Mouse (Mus musculus) Patski (cell line): Measurements from ENCODE around the gene Tmem116. TPM values are rescaled to one million over a fixed set of nuclear protein-coding genes. Genes with fewer than 3 reads are reported as not detected.
"Not testable (repeated sequence)": the region's sequence is repeated elsewhere in the genome, so short reads cannot be mapped to it uniquely, and the experiment has no call there.

Experiments used
- ATAC-seq: fragments of 100-300 bp; one replicate; pipeline ENCODE4 v1.8.0; 2021
- CTCF ChIA-PET: fragments of 350-600 bp; sonication (Branson Sonifier 250); formaldehyde crosslinking; loops from one replicate; lab custom pipeline; 2022; ENCODE audit warnings: inconsistent platforms; lab: Charles Lee
- POLR2A ChIA-PET: fragments of 350-600 bp; sonication (Branson Sonifier 250); formaldehyde crosslinking; loops from one replicate; lab custom pipeline; 2022; ENCODE audit warnings: antibody characterized with exemption, inconsistent platforms; lab: Charles Lee
- DNase-seq: peaks from one replicate; pipeline ENCODE4 v3.0.0-alpha.2; 2011; ENCODE audit warnings: low read depth, low spot score
- H3K27me3 ChIP-seq: fragments of 371-371 bp; one replicate; pipeline ENCODE4 v1.5.1; 2021
- CTCF ChIP-seq: fragments of 100-300 bp; IDR thresholded peaks from one replicate; pipeline ENCODE4 v1.5.1; 2021
- in situ Hi-C: fragments of 300-500 bp; cut with MboI; formaldehyde crosslinking; loops from 3 replicates; pipeline ENCODE4 v1.11.1; 2018; ENCODE audit warnings: low pct_unique_long_range_greater_than_20kb, mixed read lengths
- polyA plus RNA-seq: library from polyadenylated mRNA; unstranded; gene quantifications from one replicate; pipeline ENCODE4 v1.2.3, GENCODE M21; 2021

Gene Tmem116
- polyA plus RNA-seq, 1 experiment from 2014 or later = 2.8 TPM

DNA sequence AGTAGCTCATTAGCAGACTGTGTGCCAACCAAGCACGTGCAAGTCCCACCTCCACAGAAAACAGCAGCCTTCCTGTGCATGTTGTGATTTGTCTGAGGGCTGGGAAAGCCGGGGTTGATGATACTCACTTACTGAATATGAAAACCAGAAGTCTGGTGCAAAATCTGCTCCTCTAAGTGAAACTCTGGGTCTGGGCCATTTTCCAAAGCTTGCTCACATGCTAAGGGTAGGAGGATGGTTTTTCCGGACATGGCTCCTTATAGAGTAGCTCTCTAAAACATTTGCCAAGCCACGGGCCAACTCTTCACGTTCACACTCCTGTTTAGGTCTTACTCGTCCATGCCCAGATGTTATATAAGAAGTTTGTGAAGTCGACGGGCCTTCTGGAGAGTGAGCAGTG lies 41.6 kb downstream of the Tmem116 start:
- ATAC-seq (no peak), DNase-seq (no peak)
- no peak for TF ChIP-seq CTCF
- CTCF ChIA-PET = interaction anchor here (3.6 kb wide), 1 partner anchor 15 kb away, joined by 21 read pairs; no protein-coding TSS in a partner anchor
- in situ Hi-C loops = loop anchor here (25.0 kb wide), 1 partner anchor 531 kb away; no protein-coding TSS in a partner anchor
- POLR2A ChIA-PET = no interaction called here
- no peaks in the 10 kb centered on the region for H3K27me3 ChIP-seq

DNA sequence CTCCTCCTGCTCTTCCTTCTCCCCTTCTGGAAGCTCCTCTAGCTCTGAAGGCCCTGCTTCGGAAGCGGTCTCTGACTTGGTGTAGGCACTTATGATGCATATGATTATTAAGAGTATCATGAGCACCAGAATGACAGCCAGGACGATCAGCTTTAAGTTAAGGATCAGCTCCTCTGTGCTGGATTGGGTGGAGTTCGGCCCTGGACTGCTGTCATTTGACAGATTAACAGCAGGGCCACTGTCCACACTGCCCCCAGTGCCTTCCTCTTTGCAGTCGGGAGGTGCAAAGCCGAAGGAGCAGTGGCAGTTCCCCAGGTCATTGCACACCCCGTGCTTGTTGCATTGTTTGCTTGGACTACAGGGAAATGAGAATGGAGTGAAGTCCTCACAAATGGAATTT lies 49.0 kb downstream of the Tmem116 start:
- CTCF ChIA-PET = no interaction called here
- DNase-seq (no peak), ATAC-seq (no peak)
- in situ Hi-C loops = no loop called here
- POLR2A ChIA-PET = no interaction called here
- H3K27me3 ChIP-seq = no peaks in the 10 kb centered on the region
- no peak for TF ChIP-seq CTCF

DNA sequence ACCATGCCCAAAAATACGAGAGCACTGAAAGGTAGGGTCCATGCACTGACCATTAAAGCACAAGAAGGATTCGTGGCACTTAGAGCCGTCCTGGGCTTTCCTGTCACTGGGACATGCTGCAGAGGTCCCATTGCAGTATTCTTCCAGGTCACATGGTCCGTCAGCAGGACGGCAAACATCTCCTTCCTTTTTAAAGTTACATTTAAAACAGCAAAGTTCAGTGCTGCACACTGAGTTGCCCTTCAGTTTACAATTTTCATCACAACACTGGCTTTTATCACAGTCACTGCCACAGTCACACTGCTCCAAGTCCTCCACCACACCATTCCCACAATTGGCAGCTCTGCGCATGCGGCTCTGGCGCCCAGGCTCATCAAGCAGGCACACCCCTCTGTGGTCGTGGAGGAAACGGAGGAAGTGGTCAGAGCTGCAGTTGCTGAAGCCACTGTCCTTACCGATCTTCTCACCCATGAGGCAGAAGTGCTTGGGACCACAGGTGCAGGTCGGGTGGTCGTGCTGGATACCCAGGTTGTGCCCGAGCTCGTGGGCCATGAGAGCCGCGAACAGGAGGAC lies 49.8 kb downstream of the Tmem116 start:
- ATAC-seq, DNase-seq, CTCF ChIA-PET, in situ Hi-C loops, POLR2A ChIA-PET, H3K27me3 ChIP-seq: not testable (repeated sequence)

DNA sequence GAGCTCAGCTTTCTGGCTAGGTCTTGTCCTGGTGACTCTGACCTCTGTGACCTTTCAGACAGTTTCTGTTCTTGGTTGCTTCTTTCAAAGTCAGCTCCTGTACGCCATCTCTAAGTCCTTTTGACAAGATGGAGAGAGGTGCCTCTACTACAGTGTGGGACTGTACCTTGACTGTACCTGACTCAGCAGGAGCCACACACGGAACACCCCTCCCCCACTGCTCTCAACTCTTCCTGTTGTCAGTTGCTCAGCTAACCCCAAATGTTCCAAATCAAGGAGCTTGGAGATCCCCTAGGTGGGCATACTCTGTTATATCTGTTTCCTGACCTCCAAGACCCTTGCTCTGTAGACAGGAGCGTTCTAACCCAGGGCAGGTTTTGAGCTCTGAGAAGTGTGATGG lies 51.5 kb downstream of the Tmem116 start, which contains the start of gene Adam1b:
Gene Adam1b, minus strand, starts transcription at position 205 of the 400 bp plus-strand sequence.
- ATAC-seq = no peak
- TF ChIP-seq CTCF = no peak
- in situ Hi-C loops = no loop called here
- no peak for DNase-seq
- no peaks in the 10 kb centered on the region for H3K27me3 ChIP-seq
- ChIA-PET POLR2A (no interaction called here), CTCF (interaction anchor here (1.0 to 1.1 kb wide), 2 partner anchors 10 to 26 kb away, joined by 3 read pairs; no protein-coding TSS in a partner anchor)

- POLR2A ChIA-PET = no interaction called here
- CTCF ChIA-PET = no interaction called here
- in situ Hi-C loops = no loop called here
- ATAC-seq (no peak), DNase-seq (no peak)
- no peak for TF ChIP-seq CTCF
- no peaks in the 10 kb centered on the region for H3K27me3 ChIP-seq
Measured at GRCm38 (mm10) chr5:121506846-121507245, 55.2 kb downstream of the Tmem116 start.

- POLR2A ChIA-PET = no interaction called here
- in situ Hi-C loops = no loop called here
- no peak for ATAC-seq
- TF ChIP-seq CTCF = no peak
- H3K27me3 ChIP-seq = no peaks in the 10 kb centered on the region
- no peak for DNase-seq
- CTCF ChIA-PET = interaction anchor here (0.9 kb wide), 1 partner anchor 11 kb away, joined by 3 read pairs; no protein-coding TSS in a partner anchor
Measured at GRCm38 (mm10) chr5:121510009-121510408, 58.3 kb downstream of the Tmem116 start.

DNA sequence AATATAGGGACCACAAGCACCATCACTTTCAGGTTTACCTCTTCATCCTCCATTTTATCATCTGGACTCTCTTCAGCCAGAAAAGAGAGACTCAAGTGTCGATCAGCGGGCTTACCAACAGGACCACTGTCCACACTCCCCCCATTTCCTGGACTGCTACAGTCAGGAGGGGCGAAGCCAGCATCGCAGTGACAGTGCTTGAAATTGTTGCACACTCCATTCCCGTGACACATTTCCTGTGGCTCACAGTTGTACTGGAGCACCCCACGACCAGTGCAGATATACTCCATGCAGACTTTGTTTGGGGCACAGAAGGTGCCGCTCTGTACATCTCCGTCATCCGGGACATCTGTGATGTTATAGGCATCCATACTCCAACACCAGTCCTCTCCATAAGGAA lies 67.3 kb downstream of the Tmem116 start:
- DNase-seq (no peak), ATAC-seq (no peak)
- no peak for TF ChIP-seq CTCF
- in situ Hi-C loops = no loop called here
- ChIA-PET CTCF (no interaction called here), POLR2A (no interaction called here)
- no peaks in the 10 kb centered on the region for H3K27me3 ChIP-seq

- POLR2A ChIA-PET, in situ Hi-C loops, ATAC-seq, DNase-seq, CTCF ChIA-PET, H3K27me3 ChIP-seq: not testable (repeated sequence)
Measured at GRCm38 (mm10) chr5:121519758-121520157, 68.1 kb downstream of the Tmem116 start.

- ATAC-seq = no peak
- ChIA-PET CTCF (interaction anchor here (1.4 to 1.9 kb wide), 2 partner anchors 11 to 80 kb away, joined by 3 to 6 read pairs; no protein-coding TSS in a partner anchor), POLR2A (no interaction called here)
- TF ChIP-seq CTCF = no peak
- no peak for DNase-seq
- in situ Hi-C loops = no loop called here
- no peaks in the 10 kb centered on the region for H3K27me3 ChIP-seq
Measured at GRCm38 (mm10) chr5:121525774-121526450, 74.2 kb downstream of the Tmem116 start.

DNA sequence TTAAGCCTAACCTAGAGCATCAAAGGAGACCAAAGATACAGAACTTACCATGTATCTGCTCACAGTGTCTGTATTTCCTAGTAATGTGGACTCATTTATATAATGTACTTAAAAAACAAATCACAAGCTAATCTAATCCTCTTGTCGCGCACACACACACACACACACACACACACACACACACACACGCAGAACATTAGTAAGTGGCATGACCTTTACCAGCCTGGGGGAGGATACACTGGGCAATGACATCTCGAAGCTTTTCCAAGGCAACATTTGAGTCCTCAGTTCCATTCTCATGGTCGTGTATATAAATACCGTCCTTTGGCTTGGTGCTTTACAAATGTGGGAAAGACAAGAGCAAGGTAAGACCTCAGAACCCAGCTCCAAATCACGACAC lies 74.8 kb downstream of the Tmem116 start:
- in situ Hi-C loops = no loop called here
- ATAC-seq = no peak
- DNase-seq = no peak
- H3K27me3 ChIP-seq = no peaks in the 10 kb centered on the region
- no peak for TF ChIP-seq CTCF
- CTCF ChIA-PET = no interaction called here
- POLR2A ChIA-PET = no interaction called here

DNA sequence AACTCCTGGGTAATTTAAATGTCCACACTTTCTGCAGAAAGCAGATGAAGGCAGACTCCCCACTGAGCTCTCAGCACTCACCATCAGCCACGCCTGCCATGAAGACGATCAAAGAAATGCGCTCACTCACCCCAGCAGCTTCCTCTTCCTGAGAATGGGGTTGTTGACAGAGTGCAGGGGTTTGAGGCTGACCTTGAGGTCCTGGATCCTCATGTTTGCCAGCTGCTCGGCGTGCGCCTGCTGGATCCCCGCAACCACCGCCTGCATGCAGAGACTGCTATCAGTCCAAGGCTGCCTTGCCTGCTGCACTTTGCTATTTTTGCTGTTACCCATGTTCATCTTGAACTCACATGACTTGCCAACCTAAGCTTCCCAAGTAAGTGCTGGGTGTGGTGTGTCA lies 75.3 kb downstream of the Tmem116 start:
- no peak for ATAC-seq
- CTCF ChIA-PET = no interaction called here

More for the DNA sequence above, 75.3 kb downstream of the Tmem116 start:
- no peak for TF ChIP-seq CTCF
- H3K27me3 ChIP-seq = no peaks in the 10 kb centered on the region
- no peak for DNase-seq
- in situ Hi-C loops = no loop called here
- POLR2A ChIA-PET = no interaction called here
